Mouse (Mus musculus) NIH3T3 (cell line): ENCODE results near the gene Sept9.
A peak's percentile ranks its signal among the peaks of the same experiment; 100 is the strongest.

Experiments
- DNase-seq: peaks from one replicate; pipeline ENCODE4 v3.0.0-alpha.2; 2012; ENCODE audit warnings: low read depth

Gene Sept9

GRCm38 (mm10) chr11:117176304-117176703 is 23.2 kb upstream of the Sept9 start:
- DNase-seq = peak; percentile 59

GRCm38 (mm10) chr11:117176900-117177299 is 22.6 kb upstream of the Sept9 start:
- DNase-seq = no peak

- peak; percentile 95 for DNase-seq
Measured at GRCm38 (mm10) chr11:117177303-117177979, 22.0 kb upstream of the Sept9 start.

GRCm38 (mm10) chr11:117179902-117180301 is 19.6 kb upstream of the Sept9 start:
- peak; percentile 37 for DNase-seq

- peak; percentile 43 for DNase-seq
Measured at GRCm38 (mm10) chr11:117182808-117183207, 16.7 kb upstream of the Sept9 start.

GRCm38 (mm10) chr11:117183299-117183698 is 16.2 kb upstream of the Sept9 start:
- peak; percentile 65 for DNase-seq

GRCm38 (mm10) chr11:117183841-117184240 is 15.6 kb upstream of the Sept9 start:
- DNase-seq = no peak

- no peak for DNase-seq
Measured at GRCm38 (mm10) chr11:117185076-117185933, 14.2 kb upstream of the Sept9 start.

GRCm38 (mm10) chr11:117191524-117191923 is 7.9 kb upstream of the Sept9 start:
- no peak for DNase-seq

GRCm38 (mm10) chr11:117194475-117194937 is 5.0 kb upstream of the Sept9 start:
- peak; percentile 25 for DNase-seq

- no peak for DNase-seq
Measured at GRCm38 (mm10) chr11:117195616-117196015, 3.8 kb upstream of the Sept9 start.

GRCm38 (mm10) chr11:117196681-117197080 is 2.8 kb upstream of the Sept9 start:
- no peak for DNase-seq

- no peak for DNase-seq
Measured at GRCm38 (mm10) chr11:117198122-117198521, 1.3 kb upstream of the Sept9 start.

- no peak for DNase-seq
Measured at GRCm38 (mm10) chr11:117201846-117202245, 2.4 kb downstream of the Sept9 start.

- no peak for DNase-seq
Measured at GRCm38 (mm10) chr11:117204606-117205005, 5.1 kb downstream of the Sept9 start.

GRCm38 (mm10) chr11:117205042-117205441 is 5.6 kb downstream of the Sept9 start:
- peak; percentile 17 for DNase-seq

- no peak for DNase-seq
Measured at GRCm38 (mm10) chr11:117205447-117205846, 6.0 kb downstream of the Sept9 start.

GRCm38 (mm10) chr11:117207436-117207835 is 8.0 kb downstream of the Sept9 start:
- no peak for DNase-seq

GRCm38 (mm10) chr11:117208151-117208673 is 8.8 kb downstream of the Sept9 start:
- peak; percentile 80 for DNase-seq

GRCm38 (mm10) chr11:117216713-117217112 is 17.3 kb downstream of the Sept9 start:
- DNase-seq = peak; percentile 59

- no peak for DNase-seq
Measured at GRCm38 (mm10) chr11:117218070-117218469, 18.6 kb downstream of the Sept9 start.

GRCm38 (mm10) chr11:117218498-117218897 is 19.0 kb downstream of the Sept9 start:
- DNase-seq = no peak

GRCm38 (mm10) chr11:117220777-117221176 is 21.3 kb downstream of the Sept9 start:
- no peak for DNase-seq
